Mouse (Mus musculus): ENCODE data around the gene Rbbp4. TPM values are rescaled to one million over a fixed set of nuclear protein-coding genes. Genes with fewer than 3 reads are reported as not detected.

Gene Rbbp4
- polyA plus RNA-seq, 1 experiment from 2014 or later = 349 TPM

- Histone ChIP-seq H3K4me1 (ENCODE audit: control insufficient read depth, insufficient read depth, low read length) (peaks cover 9% of the 10 kb centered on the region; the same call in 1 of the 2 replicates), H3K4me2 (ENCODE audit: low read length) (no peak overlapping the region), H3K27me3 (ENCODE audit: control insufficient read depth, insufficient read depth, low read length) (peaks cover 13% of the 10 kb centered on the region), H3K9me3 (ENCODE audit: control insufficient read depth, low read length) (no peaks in the 10 kb centered on the region), H3K36me3 (ENCODE audit: control insufficient read depth, insufficient read depth, low read length) (no peaks in the 10 kb centered on the region), H3K9ac (replicated peaks; ENCODE audit: low read length) (no peak overlapping the region), H3K4me3 (replicated peaks; ENCODE audit: low read depth, low read length) (no peak overlapping the region), H3K27ac (replicated peaks; ENCODE audit: low read depth, low read length) (no peak overlapping the region)
- 67% methylated on average over 5 of the region's 5 CpGs for WGBS
- ATAC-seq (ENCODE audit: low FRiP score, low TSS enrichment) (no peak), DNase-seq (no peak)
Observed at GRCm38 (mm10) chr4:129286001-129286682, 49.0 kb downstream of the Rbbp4 start.

GRCm38 (mm10) chr4:129284685-129285084 is 50.5 kb downstream of the Rbbp4 start:
- Histone ChIP-seq H3K9me3 (ENCODE audit: control insufficient read depth, low read length) (no peaks in the 10 kb centered on the region), H3K4me1 (ENCODE audit: control insufficient read depth, insufficient read depth, low read length) (peaks cover 9% of the 10 kb centered on the region; the same call in 1 of the 2 replicates), H3K4me2 (ENCODE audit: low read length) (no peak overlapping the region), H3K36me3 (ENCODE audit: control insufficient read depth, insufficient read depth, low read length) (no peaks in the 10 kb centered on the region), H3K27ac (replicated peaks; ENCODE audit: low read depth, low read length) (no peak overlapping the region), H3K4me3 (replicated peaks; ENCODE audit: low read depth, low read length) (no peak overlapping the region), H3K9ac (replicated peaks; ENCODE audit: low read length) (no peak overlapping the region), H3K27me3 (ENCODE audit: control insufficient read depth, insufficient read depth, low read length) (peaks cover 13% of the 10 kb centered on the region)
- no peak for ATAC-seq (ENCODE audit: low FRiP score, low TSS enrichment)
- WGBS = 83% methylated on average over 2 of the region's 2 CpGs
- DNase-seq = no peak

GRCm38 (mm10) chr4:129283226-129283625 is 51.9 kb downstream of the Rbbp4 start:
- no peak for ATAC-seq (ENCODE audit: low FRiP score, low TSS enrichment)

GRCm38 (mm10) chr4:129282786-129283185 is 52.4 kb downstream of the Rbbp4 start:
- Histone ChIP-seq H3K4me3 (replicated peaks; ENCODE audit: low read depth, low read length) (no peak overlapping the region), H3K4me1 (ENCODE audit: control insufficient read depth, insufficient read depth, low read length) (peaks cover 9% of the 10 kb centered on the region; the same call in 1 of the 2 replicates), H3K9ac (replicated peaks; ENCODE audit: low read length) (no peak overlapping the region), H3K36me3 (ENCODE audit: control insufficient read depth, insufficient read depth, low read length) (no peaks in the 10 kb centered on the region), H3K27ac (replicated peaks; ENCODE audit: low read depth, low read length) (no peak overlapping the region), H3K27me3 (ENCODE audit: control insufficient read depth, insufficient read depth, low read length) (peaks cover 13% of the 10 kb centered on the region), H3K4me2 (ENCODE audit: low read length) (no peak overlapping the region), H3K9me3 (ENCODE audit: control insufficient read depth, low read length) (no peaks in the 10 kb centered on the region)
- ATAC-seq (ENCODE audit: low FRiP score, low TSS enrichment) (no peak), DNase-seq (no peak)
- WGBS = 86% methylated on average over 5 of the region's 5 CpGs

More at GRCm38 (mm10) chr4:129283226-129283625, 51.9 kb downstream of the Rbbp4 start:
- Histone ChIP-seq H3K4me2 (ENCODE audit: low read length) (no peak overlapping the region), H3K9me3 (ENCODE audit: control insufficient read depth, low read length) (no peaks in the 10 kb centered on the region), H3K9ac (replicated peaks; ENCODE audit: low read length) (no peak overlapping the region), H3K36me3 (ENCODE audit: control insufficient read depth, insufficient read depth, low read length) (no peaks in the 10 kb centered on the region), H3K4me3 (replicated peaks; ENCODE audit: low read depth, low read length) (no peak overlapping the region), H3K4me1 (ENCODE audit: control insufficient read depth, insufficient read depth, low read length) (peaks cover 9% of the 10 kb centered on the region; the same call in 1 of the 2 replicates), H3K27me3 (ENCODE audit: control insufficient read depth, insufficient read depth, low read length) (peaks cover 13% of the 10 kb centered on the region), H3K27ac (replicated peaks; ENCODE audit: low read depth, low read length) (no peak overlapping the region)
- WGBS = 88% methylated on average over 5 of the region's 5 CpGs
- no peak for DNase-seq

- DNase-seq = peak; percentile 94
- no peak overlapping the region for H3K9ac ChIP-seq (replicated peaks; ENCODE audit: low read length)
- H3K9me3 ChIP-seq (ENCODE audit: control insufficient read depth, low read length) = no peaks in the 10 kb centered on the region
- H3K4me1 ChIP-seq (ENCODE audit: control insufficient read depth, insufficient read depth, low read length) = no peaks in the 10 kb centered on the region
- H3K36me3 ChIP-seq (ENCODE audit: control insufficient read depth, insufficient read depth, low read length) = no peaks in the 10 kb centered on the region
- peak; percentile 27; the same call in 1 of the 2 replicates for ATAC-seq (ENCODE audit: low FRiP score, low TSS enrichment)
- H3K4me3 ChIP-seq (replicated peaks; ENCODE audit: low read depth, low read length) = no peak overlapping the region
- no peak overlapping the region for H3K4me2 ChIP-seq (ENCODE audit: low read length)
- H3K27ac ChIP-seq (replicated peaks; ENCODE audit: low read depth, low read length) = 0 out of 2 replicates have a peak overlapping the region, but pooled peaks have one; percentile 26
- no peaks in the 10 kb centered on the region for H3K27me3 ChIP-seq (ENCODE audit: control insufficient read depth, insufficient read depth, low read length)
- WGBS = 2% methylated on average over 18 of the region's 18 CpGs
Observed at GRCm38 (mm10) chr4:129276453-129276865, 58.7 kb downstream of the Rbbp4 start.

GRCm38 (mm10) chr4:129272756-129273046 is 62.5 kb downstream of the Rbbp4 start:
- no peak overlapping the region for H3K9ac ChIP-seq (replicated peaks; ENCODE audit: low read length)
- no peaks in the 10 kb centered on the region for H3K4me1 ChIP-seq (ENCODE audit: control insufficient read depth, insufficient read depth, low read length)
- no peak overlapping the region for H3K4me3 ChIP-seq (replicated peaks; ENCODE audit: low read depth, low read length)
- no peaks in the 10 kb centered on the region for H3K27me3 ChIP-seq (ENCODE audit: control insufficient read depth, insufficient read depth, low read length)
- H3K36me3 ChIP-seq (ENCODE audit: control insufficient read depth, insufficient read depth, low read length) = no peaks in the 10 kb centered on the region
- ATAC-seq (ENCODE audit: low FRiP score, low TSS enrichment) (no peak), DNase-seq (peak; percentile 64)
- H3K9me3 ChIP-seq (ENCODE audit: control insufficient read depth, low read length) = no peaks in the 10 kb centered on the region
- 56% methylated on average over 5 of the region's 5 CpGs for WGBS
- H3K27ac ChIP-seq (replicated peaks; ENCODE audit: low read depth, low read length) = no peak overlapping the region
- no peak overlapping the region for H3K4me2 ChIP-seq (ENCODE audit: low read length)

- Histone ChIP-seq H3K4me2 (ENCODE audit: low read length) (no peak overlapping the region), H3K27ac (replicated peaks; ENCODE audit: low read depth, low read length) (no peak overlapping the region), H3K4me3 (replicated peaks; ENCODE audit: low read depth, low read length) (no peak overlapping the region), H3K9me3 (ENCODE audit: control insufficient read depth, low read length) (no peaks in the 10 kb centered on the region), H3K36me3 (ENCODE audit: control insufficient read depth, insufficient read depth, low read length) (no peaks in the 10 kb centered on the region), H3K27me3 (ENCODE audit: control insufficient read depth, insufficient read depth, low read length) (no peaks in the 10 kb centered on the region), H3K9ac (replicated peaks; ENCODE audit: low read length) (no peak overlapping the region), H3K4me1 (ENCODE audit: control insufficient read depth, insufficient read depth, low read length) (no peaks in the 10 kb centered on the region)
- ATAC-seq (ENCODE audit: low FRiP score, low TSS enrichment) (no peak), DNase-seq (no peak)
- WGBS = 28% methylated on average over 15 of the region's 15 CpGs
Observed at GRCm38 (mm10) chr4:129271991-129272755, 63.0 kb downstream of the Rbbp4 start.

- ATAC-seq (ENCODE audit: low FRiP score, low TSS enrichment) (no peak), DNase-seq (no peak)
- no peak overlapping the region for H3K9ac ChIP-seq (replicated peaks; ENCODE audit: low read length)
- H3K27me3 ChIP-seq (ENCODE audit: control insufficient read depth, insufficient read depth, low read length) = no peaks in the 10 kb centered on the region
- H3K9me3 ChIP-seq (ENCODE audit: control insufficient read depth, low read length) = no peaks in the 10 kb centered on the region
- no peak overlapping the region for H3K27ac ChIP-seq (replicated peaks; ENCODE audit: low read depth, low read length)
- H3K4me2 ChIP-seq (ENCODE audit: low read length) = no peak overlapping the region
- WGBS = 48% methylated on average over 1 of the region's 1 CpGs
- no peak overlapping the region for H3K4me3 ChIP-seq (replicated peaks; ENCODE audit: low read depth, low read length)
- no peaks in the 10 kb centered on the region for H3K4me1 ChIP-seq (ENCODE audit: control insufficient read depth, insufficient read depth, low read length)
- no peaks in the 10 kb centered on the region for H3K36me3 ChIP-seq (ENCODE audit: control insufficient read depth, insufficient read depth, low read length)
Observed at GRCm38 (mm10) chr4:129268698-129269097, 66.5 kb downstream of the Rbbp4 start.

GRCm38 (mm10) chr4:129266821-129267220 is 68.3 kb downstream of the Rbbp4 start:
- no peaks in the 10 kb centered on the region for H3K27me3 ChIP-seq (ENCODE audit: control insufficient read depth, insufficient read depth, low read length)
- no peak for ATAC-seq (ENCODE audit: low FRiP score, low TSS enrichment)
- peak; percentile 27 for DNase-seq
- no peak overlapping the region for H3K27ac ChIP-seq (replicated peaks; ENCODE audit: low read depth, low read length)
- no peaks in the 10 kb centered on the region for H3K9me3 ChIP-seq (ENCODE audit: control insufficient read depth, low read length)
- no peak overlapping the region for H3K4me3 ChIP-seq (replicated peaks; ENCODE audit: low read depth, low read length)
- no peaks in the 10 kb centered on the region for H3K36me3 ChIP-seq (ENCODE audit: control insufficient read depth, insufficient read depth, low read length)
- H3K9ac ChIP-seq (replicated peaks; ENCODE audit: low read length) = no peak overlapping the region
- no peak overlapping the region for H3K4me2 ChIP-seq (ENCODE audit: low read length)
- H3K4me1 ChIP-seq (ENCODE audit: control insufficient read depth, insufficient read depth, low read length) = no peaks in the 10 kb centered on the region
- 59% methylated on average over 5 of the region's 5 CpGs for WGBS
